Mouse (Mus musculus): ENCODE data around the gene Ppfibp1.

Ppfibp1 gene

GRCm38 (mm10) chr6:146881896-146882770, 6.2 kb upstream of the Ppfibp1 start:
- no peak for DNase-seq

DNA sequence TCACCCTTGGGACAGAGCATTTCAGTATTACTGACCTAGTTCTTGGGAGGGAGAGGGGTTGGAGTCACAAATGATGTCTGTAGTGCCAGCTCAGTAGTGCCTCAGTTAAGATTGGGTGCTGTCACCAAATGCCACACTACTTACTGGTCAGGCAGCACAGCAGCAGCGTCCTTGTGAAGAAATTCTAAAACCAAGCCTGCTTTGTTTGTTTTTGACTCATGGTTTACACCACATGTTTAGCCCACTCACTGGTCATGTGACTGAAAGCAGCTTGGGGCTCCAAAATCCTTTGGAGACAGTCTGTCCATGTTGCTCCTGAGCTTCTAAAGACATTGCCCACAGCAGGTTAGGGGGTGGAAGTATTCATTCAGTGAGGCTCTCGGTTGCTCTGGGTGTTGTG, 4.9 kb upstream of the Ppfibp1 start:
- no peak for DNase-seq

DNA sequence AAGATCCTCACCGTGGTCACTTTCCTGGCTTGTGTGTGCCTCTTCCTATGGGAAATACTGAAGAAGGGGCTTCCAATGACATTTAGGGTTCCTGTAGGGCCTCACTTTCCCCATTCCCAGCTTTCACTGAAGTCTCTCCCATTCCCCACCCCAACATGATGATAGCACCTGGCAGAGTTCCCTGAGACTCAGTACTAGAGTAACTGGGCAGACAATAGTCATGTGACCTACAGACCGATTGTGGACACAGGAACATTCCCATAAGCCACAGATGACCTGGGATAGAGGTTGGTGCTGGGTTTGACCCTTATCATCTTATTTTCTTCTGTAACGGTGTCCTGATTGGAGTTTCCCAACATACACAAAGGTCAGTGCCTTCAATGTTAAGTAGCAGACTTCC, 4.1 kb upstream of the Ppfibp1 start:
- DNase-seq = no peak

DNA sequence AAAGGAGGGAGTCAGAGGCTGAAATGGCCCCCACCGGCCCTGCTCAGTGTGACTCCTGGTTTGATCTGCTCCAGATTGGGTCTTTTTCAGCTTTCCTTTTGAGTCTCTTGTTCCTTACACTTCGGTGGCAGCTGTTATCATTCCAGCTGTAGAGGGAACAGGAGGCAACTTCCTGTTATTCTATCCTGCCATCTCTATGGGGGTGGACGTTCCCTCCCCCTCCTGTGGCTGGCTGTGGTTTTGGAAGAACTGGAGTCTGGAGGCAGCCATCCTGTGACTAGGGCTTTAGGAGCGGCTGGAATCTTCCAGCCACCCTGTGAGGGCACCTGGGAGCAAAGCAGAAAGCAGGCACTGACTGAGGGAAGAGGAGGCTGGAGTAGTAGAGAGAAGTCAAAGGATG, 3.4 kb upstream of the Ppfibp1 start:
- peak; percentile 69 to 82 for DNase-seq

DNA sequence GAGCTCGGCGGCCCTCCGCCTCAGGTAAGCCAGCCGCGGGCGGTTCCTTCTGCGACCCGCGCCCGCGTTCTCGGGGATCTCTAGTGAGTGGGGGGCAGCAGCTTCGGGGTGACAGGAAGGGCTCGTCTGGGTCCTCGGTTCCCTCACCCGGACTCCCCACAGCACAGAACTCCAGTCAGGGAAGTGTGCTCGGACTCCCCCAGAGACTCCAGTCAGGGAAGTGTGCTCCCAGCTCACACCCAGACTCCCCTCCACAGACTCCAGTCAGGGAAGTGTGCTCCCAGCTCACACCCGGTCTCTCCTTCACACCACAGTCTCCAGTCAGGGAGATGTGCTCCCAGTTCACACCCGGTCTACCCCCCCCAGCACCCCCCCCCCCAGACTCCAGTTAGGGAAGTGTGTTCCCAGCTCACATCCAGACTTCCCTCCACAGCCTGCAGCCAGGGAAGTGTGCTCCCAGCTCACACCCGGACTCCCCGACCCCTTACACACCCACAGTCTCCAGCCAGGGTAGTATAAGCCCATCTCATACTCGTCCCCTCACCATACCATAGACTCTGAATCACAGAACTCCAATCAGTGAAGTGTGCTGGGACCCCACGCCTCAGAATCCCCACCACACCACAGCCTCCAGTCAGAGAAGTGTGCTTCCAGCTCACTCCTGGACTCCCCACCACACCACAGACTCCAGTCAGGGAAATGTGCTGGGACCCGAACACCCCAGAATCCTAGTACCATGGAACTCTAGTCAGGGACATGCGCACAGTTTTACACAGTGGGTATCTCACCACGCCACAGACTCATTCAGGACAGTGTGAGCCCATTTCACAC, 588 bp downstream of the Ppfibp1 start:
- DNase-seq = no peak

DNA sequence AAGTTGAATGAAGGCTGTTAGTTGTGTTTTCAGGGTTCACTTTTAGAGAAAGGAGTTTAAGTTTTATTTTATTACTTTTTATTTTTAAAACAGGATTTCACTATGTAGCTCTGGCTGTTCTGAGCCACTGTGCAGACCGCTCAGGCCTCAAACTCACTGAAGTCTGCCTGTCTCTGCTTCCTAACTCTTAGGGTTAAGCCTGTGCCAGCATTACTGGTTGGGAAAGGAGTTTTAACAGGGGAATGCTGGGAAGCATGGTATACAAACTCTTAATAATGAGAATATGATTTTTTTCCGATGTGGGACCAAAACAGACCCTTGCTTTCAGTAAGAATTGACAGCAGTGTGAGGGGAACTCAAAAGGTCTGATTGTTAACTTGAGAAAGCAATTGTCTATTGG, 1.9 kb downstream of the Ppfibp1 start:
- no peak for DNase-seq

DNA sequence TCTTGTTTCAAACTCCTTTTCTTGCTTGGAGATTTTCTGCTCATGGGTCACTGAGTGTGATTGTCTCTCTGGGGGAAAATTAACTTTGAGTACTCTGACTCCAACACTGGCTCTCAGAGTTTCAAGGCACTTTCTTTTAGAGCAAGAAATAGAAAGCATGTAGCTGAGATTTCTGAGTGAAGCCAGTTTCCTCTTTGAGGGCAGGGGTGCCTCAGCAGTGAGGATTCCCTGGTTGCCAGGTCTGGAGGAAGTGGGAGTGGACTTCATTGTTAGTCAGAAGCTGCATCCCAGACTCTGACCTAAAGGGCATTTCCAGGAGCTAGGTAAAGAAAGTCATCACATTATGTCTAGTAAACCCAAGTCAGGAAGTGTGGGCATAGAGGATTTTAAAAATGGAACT, 2.3 kb downstream of the Ppfibp1 start:
- peak; percentile 22 to 43 for DNase-seq

DNA sequence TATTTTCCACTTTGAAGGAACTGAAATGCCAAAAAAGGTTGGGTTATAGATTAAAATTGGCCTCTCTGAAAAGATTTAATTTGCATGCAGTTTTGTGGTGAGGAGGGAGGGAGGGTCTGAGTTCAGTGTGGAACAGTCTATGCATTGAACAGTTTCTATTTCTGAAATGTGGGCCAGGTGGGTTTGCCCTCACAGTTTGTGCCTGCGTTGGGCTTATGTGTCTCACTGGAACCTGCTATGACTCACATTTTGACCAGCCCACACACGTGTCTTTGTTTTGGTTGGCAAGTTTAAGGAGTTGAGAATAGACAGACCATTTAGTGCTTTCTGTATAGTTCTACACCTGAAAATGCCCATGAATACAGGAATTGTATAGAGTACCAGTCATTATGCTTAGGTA, 5.6 kb downstream of the Ppfibp1 start:
- DNase-seq = no peak

DNA sequence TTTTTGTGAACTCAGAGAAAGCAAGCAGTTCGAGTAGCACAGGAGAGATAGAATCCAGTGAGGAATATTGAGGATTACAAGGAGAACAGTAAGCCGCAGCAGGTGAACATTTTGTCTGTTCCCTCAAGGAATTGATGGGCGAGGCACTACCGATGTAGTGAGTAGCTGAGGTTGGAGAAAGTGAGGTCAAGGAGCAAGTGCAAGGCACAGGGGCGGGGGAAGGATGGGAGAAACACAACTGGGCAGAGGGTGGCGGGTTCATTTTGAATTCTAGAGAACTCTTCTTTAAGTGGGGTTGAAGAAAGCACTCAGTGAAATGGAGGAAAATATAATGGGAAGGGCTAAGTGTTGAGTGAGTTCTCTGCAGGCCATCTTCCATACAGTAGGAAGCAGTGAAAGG, 10.4 kb downstream of the Ppfibp1 start:
- no peak for DNase-seq

DNA sequence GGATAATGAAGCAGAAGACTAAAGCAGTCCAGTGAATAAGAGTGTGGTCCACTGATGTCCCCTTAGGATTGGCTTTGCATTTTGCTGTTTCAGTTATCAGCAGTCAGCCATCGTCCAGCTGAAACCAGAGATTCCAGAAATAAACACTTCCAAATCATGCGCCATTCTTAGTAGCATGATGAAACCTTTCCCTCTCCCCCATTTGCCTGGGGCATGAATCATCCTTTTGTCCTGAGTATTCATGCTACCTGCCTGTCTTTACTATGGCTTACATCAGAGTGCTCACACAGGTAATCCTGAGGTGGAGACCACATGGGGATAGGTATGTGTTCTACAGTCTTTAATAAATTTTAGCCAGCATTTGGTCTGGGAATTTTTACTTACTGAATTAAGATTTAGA, 11.4 kb downstream of the Ppfibp1 start:
- no peak for DNase-seq

DNA sequence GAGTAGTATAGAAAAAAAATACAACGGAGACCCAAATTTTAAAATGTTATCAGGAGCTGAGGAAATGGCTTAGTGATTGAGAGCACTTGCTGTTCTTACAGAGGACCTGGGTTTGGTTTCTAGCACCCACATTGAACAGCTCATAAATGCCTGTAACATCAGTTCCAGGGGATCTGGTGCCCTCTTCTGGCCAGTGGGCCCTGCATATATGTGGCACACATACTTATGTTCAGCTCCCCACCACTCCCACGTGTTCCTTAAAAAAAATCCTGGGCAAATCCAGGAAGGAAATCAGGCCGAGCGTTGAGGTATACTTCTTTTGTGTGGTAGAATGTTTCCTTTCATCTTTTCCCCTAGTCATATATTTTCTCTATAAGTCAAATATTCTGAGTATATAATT, 13.6 kb downstream of the Ppfibp1 start:
- no peak for DNase-seq

- DNase-seq = no peak
These were observed 15.3 kb downstream of the Ppfibp1 start for GRCm38 (mm10) chr6:146903632-146904031.

DNA sequence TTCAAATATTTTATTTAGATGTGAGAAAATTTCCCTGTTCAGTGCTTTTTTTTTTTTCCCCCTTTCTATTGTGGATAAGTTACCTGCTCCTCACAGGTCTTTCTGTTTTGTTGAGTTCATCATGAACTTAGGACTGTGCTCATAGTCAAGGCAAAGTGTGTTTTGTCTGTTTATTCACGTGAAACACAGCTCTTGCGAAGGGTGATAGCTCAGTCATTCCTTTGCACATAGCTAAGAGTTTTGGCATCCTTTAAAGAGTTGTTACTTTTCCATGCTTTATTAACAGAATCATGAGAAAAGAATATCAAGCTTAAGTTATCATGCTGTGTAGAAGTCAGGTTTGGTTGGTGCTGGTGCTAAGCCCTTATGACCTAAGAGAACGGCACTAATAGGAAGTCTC, 16.4 kb downstream of the Ppfibp1 start:
- no peak for DNase-seq

- no peak for DNase-seq
These were observed 17.9 kb downstream of the Ppfibp1 start for GRCm38 (mm10) chr6:146906000-146906786.

DNA sequence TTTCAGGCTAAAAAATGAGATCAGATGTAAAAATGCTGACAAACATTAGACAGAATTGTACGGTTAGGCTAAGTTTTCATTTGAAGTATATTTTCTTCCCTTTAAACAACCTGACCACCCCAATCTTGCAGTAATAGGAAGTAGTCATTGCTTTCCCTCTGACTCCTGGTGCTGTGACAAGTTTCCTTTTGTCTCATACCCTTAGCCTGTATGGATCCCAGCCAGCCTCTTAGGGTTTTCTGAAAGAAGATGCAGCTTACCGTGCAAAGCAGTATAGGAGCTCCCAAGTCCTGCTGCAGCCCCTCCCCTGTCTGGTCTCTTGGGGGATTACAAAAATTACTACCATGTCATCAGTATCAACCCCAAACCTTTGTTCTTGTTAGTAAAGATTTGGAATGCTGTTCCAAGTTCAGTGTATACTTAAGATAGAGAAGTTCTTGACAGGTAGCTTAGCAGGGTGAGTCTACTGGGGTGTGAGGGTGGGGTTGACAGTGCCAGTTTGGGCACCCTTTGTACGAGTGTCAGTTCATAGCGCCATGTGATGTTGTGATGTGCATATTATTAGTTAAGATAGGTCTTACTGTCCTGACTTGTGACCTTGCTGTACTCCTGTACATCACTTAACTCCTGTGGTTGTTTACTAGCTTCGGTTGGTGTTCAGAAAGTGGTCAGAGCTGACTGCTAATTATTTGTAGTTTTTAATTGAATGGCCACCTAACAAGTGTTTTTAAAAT, 18.9 kb downstream of the Ppfibp1 start:
- DNase-seq = no peak

GRCm38 (mm10) chr6:146907795-146908190, 19.5 kb downstream of the Ppfibp1 start:
- no peak for DNase-seq

DNA sequence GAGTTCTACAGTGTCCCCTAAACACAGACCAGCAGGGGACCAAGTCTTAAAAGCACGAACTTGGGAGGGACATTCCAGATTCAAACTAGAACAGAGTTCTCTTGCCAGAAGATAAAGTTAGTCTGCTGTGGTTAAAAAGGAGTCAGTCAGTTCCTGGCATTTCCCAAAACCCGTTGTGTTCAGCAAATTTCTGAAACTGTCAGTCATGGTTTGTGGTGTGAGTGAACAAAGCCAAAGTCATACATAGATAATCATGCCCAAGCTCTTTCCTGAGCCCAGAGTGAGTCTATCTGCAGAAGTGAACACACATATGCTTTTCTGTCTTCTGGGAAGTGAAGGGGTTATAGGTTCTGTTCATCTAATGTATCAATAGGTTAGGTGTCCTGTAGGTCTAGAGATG, 20.5 kb downstream of the Ppfibp1 start:
- DNase-seq = no peak

- DNase-seq = no peak
These were observed 21.6 kb downstream of the Ppfibp1 start for GRCm38 (mm10) chr6:146909725-146910489.

DNA sequence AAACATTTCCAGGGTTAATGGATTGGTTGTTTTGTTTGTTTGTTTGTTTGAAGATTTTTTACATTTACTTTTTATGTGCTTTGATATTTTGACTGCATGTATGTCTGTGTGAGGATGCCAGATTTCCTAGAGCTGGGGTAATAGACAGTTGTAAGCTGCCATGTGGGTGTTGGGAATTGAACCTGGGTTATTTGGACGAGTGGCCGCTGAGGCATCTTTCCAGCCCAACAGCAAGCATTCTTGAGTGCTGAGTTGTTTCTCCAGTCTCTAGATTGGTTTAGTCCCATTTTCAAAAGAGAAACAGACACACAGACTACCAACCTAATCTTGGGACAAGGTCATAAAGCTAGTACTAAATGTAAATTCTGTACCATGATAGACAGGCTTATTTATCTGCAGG, 22.5 kb downstream of the Ppfibp1 start:
- DNase-seq = no peak

GRCm38 (mm10) chr6:146912835-146913488, 24.7 kb downstream of the Ppfibp1 start:
- peak; percentile 36 to 62 for DNase-seq
